Mouse (Mus musculus) thymus, adult 2 months (tissue): ENCODE results near the gene Faah. TPM values are rescaled to one million over a fixed set of nuclear protein-coding genes. Genes with fewer than 3 reads are reported as not detected.

Source experiments
- DNase-seq: peaks from one replicate; pipeline ENCODE4 v3.0.0; 2021
- H3K27ac ChIP-seq: fragments of 200-500 bp; 2 replicates; pipeline ENCODE4 v1.5.1; 2012; ENCODE audit warnings: low read length, control low read depth; ENCODE audit not compliant: control insufficient read depth, insufficient read depth
- H3K27me3 ChIP-seq: fragments of 200-500 bp; 2 replicates; pipeline ENCODE4 v1.6.1; 2012; ENCODE audit warnings: mild to moderate bottlenecking, low read length, moderate library complexity, mixed read lengths; ENCODE audit not compliant: control insufficient read depth, insufficient read depth
- H3K36me3 ChIP-seq: fragments of 200-500 bp; 2 replicates; pipeline ENCODE4 v1.6.1; 2012; ENCODE audit warnings: mild to moderate bottlenecking, low read length, moderate library complexity; ENCODE audit not compliant: control insufficient read depth, insufficient read depth
- H3K4me1 ChIP-seq: fragments of 200-500 bp; replicated peaks from 2 replicates; pipeline ENCODE4 v1.6.1; 2012; ENCODE audit warnings: low read length; ENCODE audit not compliant: control insufficient read depth, insufficient read depth
- H3K4me3 ChIP-seq: fragments of 200-500 bp; 2 replicates; pipeline ENCODE4 v1.5.1; 2012; ENCODE audit warnings: mild to moderate bottlenecking, low read length, control low read depth, moderate library complexity; ENCODE audit not compliant: control insufficient read depth, insufficient read depth
- CTCF ChIP-seq: fragments of 200-500 bp; IDR thresholded peaks from 2 replicates; pipeline ENCODE4 v1.5.1; 2012; ENCODE audit warnings: mild to moderate bottlenecking, control low read depth, low read length, moderate library complexity, borderline replicate concordance; ENCODE audit not compliant: control insufficient read depth, poor library complexity, insufficient read depth; ENCODE audit errors: extremely low read depth
- POLR2A ChIP-seq: fragments of 200-500 bp; IDR thresholded peaks from 2 replicates; pipeline ENCODE4 v1.6.1; 2012; ENCODE audit warnings: mild to moderate bottlenecking, low read length, control low read depth, moderate library complexity; ENCODE audit not compliant: control insufficient read depth, poor library complexity, insufficient read depth; ENCODE audit errors: extremely low read depth
- WGBS: fragments of 180-500 bp; shearing (Covaris S2); methylation state at CpG from one replicate; pipeline ENCODE4 v1.1.7; 2018; 5-methylcytosine and 5-hydroxymethylcytosine counted together
- polyA plus RNA-seq: library from polyadenylated mRNA; depleted of rRNA; stranded (reverse); fragments of >200 nt; gene quantifications from 2 replicates; pipeline ENCODE4 v1.2.3, GENCODE M21; 2012

Gene Faah
- polyA plus RNA-seq, 1 experiment = 88.1 TPM

GRCm38 (mm10) chr4:116001206-116001605 lies 16.5 kb downstream of the Faah start:
- Histone ChIP-seq H3K27ac (no peak overlapping the region), H3K4me3 (no peak overlapping the region), H3K27me3 (no peaks in the 10 kb centered on the region), H3K36me3 (peaks cover 11% of the 10 kb centered on the region), H3K4me1 (no peaks in the 10 kb centered on the region)
- no peak for DNase-seq
- WGBS = 73% methylated on average over 4 of the region's 4 CpGs
- TF ChIP-seq POLR2A (no peak), CTCF (no peak)

GRCm38 (mm10) chr4:116000671-116001070 lies 17.1 kb downstream of the Faah start:
- H3K4me3 ChIP-seq = no peak overlapping the region
- no peak overlapping the region for H3K27ac ChIP-seq
- no peak for TF ChIP-seq POLR2A
- TF ChIP-seq CTCF = no peak
- no peaks in the 10 kb centered on the region for H3K27me3 ChIP-seq
- peaks cover 11% of the 10 kb centered on the region for H3K36me3 ChIP-seq
- H3K4me1 ChIP-seq = no peaks in the 10 kb centered on the region
- 52% methylated on average over 6 of the region's 6 CpGs for WGBS
- no peak for DNase-seq

- no peak for TF ChIP-seq POLR2A
- TF ChIP-seq CTCF = no peak
- no peak for DNase-seq
- Histone ChIP-seq H3K27ac (no peak overlapping the region), H3K4me3 (no peak overlapping the region), H3K4me1 (no peaks in the 10 kb centered on the region), H3K27me3 (no peaks in the 10 kb centered on the region), H3K36me3 (no peaks in the 10 kb centered on the region; the same call in 1 of the 2 replicates)
- WGBS = 89% methylated on average over 4 of the region's 4 CpGs
Observed at GRCm38 (mm10) chr4:115996729-115997128, 21.0 kb downstream of the Faah start.

- H3K27me3 ChIP-seq = no peaks in the 10 kb centered on the region
- no peaks in the 10 kb centered on the region; the same call in 1 of the 2 replicates for H3K36me3 ChIP-seq
- H3K4me1 ChIP-seq = no peaks in the 10 kb centered on the region
- no peak overlapping the region for H3K4me3 ChIP-seq
- no peak for TF ChIP-seq CTCF
- no peak for TF ChIP-seq POLR2A
- no peak overlapping the region for H3K27ac ChIP-seq
- 90% methylated on average over 2 of the region's 2 CpGs for WGBS
- no peak for DNase-seq
Observed at GRCm38 (mm10) chr4:115995376-115995730, 22.4 kb downstream of the Faah start.

- DNase-seq = no peak
- H3K27me3 ChIP-seq = no peaks in the 10 kb centered on the region
- H3K27ac ChIP-seq = no peak overlapping the region
- no peaks in the 10 kb centered on the region; the same call in 1 of the 2 replicates for H3K36me3 ChIP-seq
- no peak overlapping the region for H3K4me3 ChIP-seq
- no peak for TF ChIP-seq CTCF
- 92% methylated on average over 16 of the region's 16 CpGs for WGBS
- H3K4me1 ChIP-seq = no peaks in the 10 kb centered on the region
Observed at GRCm38 (mm10) chr4:115994662-115995375, 22.9 kb downstream of the Faah start.

- TF ChIP-seq POLR2A (no peak), CTCF (no peak)
- Histone ChIP-seq H3K27me3 (no peaks in the 10 kb centered on the region), H3K36me3 (no peaks in the 10 kb centered on the region), H3K4me3 (no peak overlapping the region), H3K27ac (no peak overlapping the region), H3K4me1 (peaks cover under 1% of the 10 kb centered on the region)
- DNase-seq = no peak
- WGBS = 82% methylated on average over 7 of the region's 7 CpGs
Observed at GRCm38 (mm10) chr4:115989382-115989781, 28.3 kb downstream of the Faah start.

- H3K36me3 ChIP-seq = no peaks in the 10 kb centered on the region
- no peak overlapping the region for H3K27ac ChIP-seq
- H3K4me3 ChIP-seq = no peak overlapping the region
- TF ChIP-seq POLR2A (no peak), CTCF (no peak)
- 83% methylated on average over 5 of the region's 5 CpGs for WGBS
- peaks cover 3% of the 10 kb centered on the region for H3K4me1 ChIP-seq
- no peaks in the 10 kb centered on the region for H3K27me3 ChIP-seq
- DNase-seq = no peak
Observed at GRCm38 (mm10) chr4:115987858-115988530, 29.7 kb downstream of the Faah start.
